Mouse (Mus musculus) lung, adult 2 months (tissue): ENCODE data around the gene Lama1. TPM values are rescaled to one million over a fixed set of nuclear protein-coding genes. Genes with fewer than 3 reads are reported as not detected.
"Not testable (repeated sequence)": the region's sequence is repeated elsewhere in the genome, so short reads cannot be mapped to it uniquely, and the experiment has no call there.

Experiments used
- DNase-seq: peaks from one replicate; pipeline ENCODE4 v3.0.0; 2022
- H3K4me1 ChIP-seq: fragments of 200-500 bp; 2 replicates; pipeline ENCODE4 v1.6.1; 2011; ENCODE audit warnings: low read length; ENCODE audit not compliant: control insufficient read depth, insufficient read depth
- H3K4me3 ChIP-seq: fragments of 200-500 bp; replicated peaks from 2 replicates; pipeline ENCODE3; 2011; ENCODE audit warnings: low read depth, mild to moderate bottlenecking, control low read depth, low read length; ENCODE audit errors: extremely low read depth
- CTCF ChIP-seq: fragments of 200-500 bp; IDR thresholded peaks from 2 replicates; pipeline ENCODE4 v1.5.1; 2011; ENCODE audit warnings: mild to moderate bottlenecking, low read length, control low read depth; ENCODE audit not compliant: insufficient read depth
- POLR2A ChIP-seq: fragments of 200-500 bp; IDR thresholded peaks from 2 replicates; pipeline ENCODE4 v1.6.1; 2011; ENCODE audit warnings: low read depth, mild to moderate bottlenecking, control low read depth, low read length, borderline replicate concordance; ENCODE audit errors: extremely low read depth
- WGBS: fragments of 180-500 bp; shearing (Covaris S2); methylation state at CpG from one replicate; pipeline ENCODE4 v1.1.7; 2018; 5-methylcytosine and 5-hydroxymethylcytosine counted together
- polyA plus RNA-seq: library from polyadenylated mRNA; depleted of rRNA; stranded (reverse); fragments of >200 nt; gene quantifications from 2 replicates; pipeline ENCODE4 v1.2.3, GENCODE M21; 2012

Gene Lama1
- polyA plus RNA-seq, 1 experiment = 0.17 TPM

GRCm38 (mm10) chr17:67816916-67817315 is 119.9 kb downstream of the Lama1 start:
- Histone ChIP-seq H3K4me3 (no peak overlapping the region), H3K4me1 (no peaks in the 10 kb centered on the region)
- DNase-seq = no peak
- WGBS = 91% methylated on average over 10 of the region's 10 CpGs
- TF ChIP-seq CTCF (no peak), POLR2A (no peak)

GRCm38 (mm10) chr17:67827431-67827830 is 130.4 kb downstream of the Lama1 start:
- DNase-seq = no peak
- no peak overlapping the region for H3K4me3 ChIP-seq
- WGBS = 88% methylated on average over 3 of the region's 3 CpGs
- no peaks in the 10 kb centered on the region for H3K4me1 ChIP-seq
- no peak for TF ChIP-seq POLR2A
- TF ChIP-seq CTCF = no peak

- 94% methylated on average over 20 of the region's 20 CpGs for WGBS
- DNase-seq = no peak
- Histone ChIP-seq H3K4me3 (no peak overlapping the region), H3K4me1 (no peaks in the 10 kb centered on the region)
- TF ChIP-seq POLR2A (no peak), CTCF (no peak)
These were observed 139.3 kb downstream of the Lama1 start for GRCm38 (mm10) chr17:67836146-67836895.

GRCm38 (mm10) chr17:67837351-67838090 is 140.5 kb downstream of the Lama1 start:
- Histone ChIP-seq H3K4me1 (no peaks in the 10 kb centered on the region), H3K4me3 (peak overlapping the region; percentile 31)
- TF ChIP-seq CTCF (peak; percentile 53), POLR2A (no peak)
- DNase-seq = peak; percentile 71
- 43% methylated on average over 17 of the region's 17 CpGs for WGBS

GRCm38 (mm10) chr17:67838948-67839347 is 141.9 kb downstream of the Lama1 start:
- Histone ChIP-seq H3K4me1 (no peaks in the 10 kb centered on the region), H3K4me3 (no peak overlapping the region)
- DNase-seq = no peak
- 83% methylated on average over 13 of the region's 13 CpGs for WGBS
- TF ChIP-seq POLR2A (no peak), CTCF (no peak)

GRCm38 (mm10) chr17:67841494-67841893 is 144.4 kb downstream of the Lama1 start:
- not testable (repeated sequence) for H3K4me3 ChIP-seq, DNase-seq
- WGBS = 98% methylated on average over 2 of the region's 2 CpGs

GRCm38 (mm10) chr17:67861080-67861630 is 164.1 kb downstream of the Lama1 start:
- Histone ChIP-seq H3K4me1 (no peaks in the 10 kb centered on the region), H3K4me3 (no peak overlapping the region)
- DNase-seq = no peak
- TF ChIP-seq CTCF = no peak
- WGBS = 76% methylated on average over 10 of the region's 10 CpGs

More at GRCm38 (mm10) chr17:67841494-67841893, 144.4 kb downstream of the Lama1 start:
- H3K4me1 ChIP-seq = not testable (repeated sequence)

- 77% methylated on average over 16 of the region's 16 CpGs for WGBS
- TF ChIP-seq POLR2A (no peak), CTCF (peak; percentile 98)
- no peaks in the 10 kb centered on the region for H3K4me1 ChIP-seq
- no peak overlapping the region for H3K4me3 ChIP-seq
- DNase-seq = peak; percentile 40
These were observed 164.9 kb downstream of the Lama1 start for GRCm38 (mm10) chr17:67861744-67862535.

- no peak for DNase-seq
- TF ChIP-seq POLR2A = no peak
- no peak for TF ChIP-seq CTCF
- 90% methylated on average over 10 of the region's 10 CpGs for WGBS
- no peaks in the 10 kb centered on the region for H3K4me1 ChIP-seq
- H3K4me3 ChIP-seq = no peak overlapping the region
These were observed 167.3 kb downstream of the Lama1 start for GRCm38 (mm10) chr17:67864363-67864762.

- Histone ChIP-seq H3K4me1 (no peaks in the 10 kb centered on the region), H3K4me3 (no peak overlapping the region)
- DNase-seq = no peak
- TF ChIP-seq POLR2A = no peak
- no peak for TF ChIP-seq CTCF
- WGBS = 68% methylated on average over 3 of the region's 3 CpGs
These were observed 167.9 kb downstream of the Lama1 start for GRCm38 (mm10) chr17:67864912-67865311.
